Mouse (Mus musculus) erythroblast, embryonic 14.5 days (primary cell): ENCODE results near the gene Fat2.

ENCODE experiments used
- GATA1 ChIP-seq: IDR thresholded peaks from 2 replicates; pipeline ENCODE4 v1.6.1; 2012; ENCODE audit warnings: low read length, inconsistent platforms, mixed read lengths
- TAL1 ChIP-seq: IDR thresholded peaks from 3 replicates; pipeline ENCODE4 v1.6.1; 2012; ENCODE audit warnings: low read length, inconsistent platforms, mixed read lengths

GRCm38 (mm10) chr11:55234791-55235190 lies 101.6 kb downstream of the Fat2 start:
- TF ChIP-seq GATA1 (no peak), TAL1 (no peak)
